Mouse (Mus musculus) cerebellum, adult 9-11 months (tissue): ENCODE data around the gene Olfr655.

ENCODE experiments used
- DNase-seq: peaks from one replicate; pipeline ENCODE4 v3.0.0; 2022

The Olfr655 gene

GRCm38 (mm10) chr7:104601679-104602078, at the start of gene Olfr655:
TSS of gene Olfr655 (minus strand) at chr7:104601779.
- DNase-seq: no peak

- no peak for DNase-seq
Measured at GRCm38 (mm10) chr7:104646841-104647482, 45.4 kb upstream of the Olfr655 start, which contains the start of gene Olfr658. TSS of gene Olfr658 (minus strand) at chr7:104647305.

- no peak for DNase-seq
Measured at GRCm38 (mm10) chr7:104624494-104624893, 22.9 kb upstream of the Olfr655 start, which contains the start of gene Olfr657. TSS of gene Olfr657 (plus strand) at chr7:104624794.

DNA sequence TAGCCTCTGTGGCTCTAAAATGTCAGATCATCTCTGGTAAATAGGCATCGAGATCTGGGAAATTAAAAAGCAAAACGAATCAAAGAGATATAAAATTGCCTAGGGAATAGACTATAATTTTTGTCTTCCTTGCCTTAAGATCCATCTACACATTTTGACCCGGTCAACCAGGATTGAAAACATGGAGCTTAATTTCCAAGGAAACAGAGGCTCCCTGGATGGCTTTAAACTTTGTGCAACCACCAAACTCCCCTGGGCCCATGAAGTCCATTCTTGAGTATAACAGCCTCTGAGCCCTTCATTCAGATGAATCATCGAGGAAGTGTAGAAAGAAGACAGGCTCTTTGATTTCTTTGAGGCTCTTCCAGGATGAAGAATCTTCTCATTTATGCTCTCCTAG, 12.1 kb upstream of the Olfr655 start, which contains the start of gene Olfr656:
Gene Olfr656, plus strand, starts transcription at position 301 of the 400 bp plus-strand sequence.
- DNase-seq: no peak

GRCm38 (mm10) chr7:104604727-104605126, 3.1 kb upstream of the Olfr655 start:
- no peak for DNase-seq

- no peak for DNase-seq
Measured at GRCm38 (mm10) chr7:104603173-104603572, 1.6 kb upstream of the Olfr655 start.

DNA sequence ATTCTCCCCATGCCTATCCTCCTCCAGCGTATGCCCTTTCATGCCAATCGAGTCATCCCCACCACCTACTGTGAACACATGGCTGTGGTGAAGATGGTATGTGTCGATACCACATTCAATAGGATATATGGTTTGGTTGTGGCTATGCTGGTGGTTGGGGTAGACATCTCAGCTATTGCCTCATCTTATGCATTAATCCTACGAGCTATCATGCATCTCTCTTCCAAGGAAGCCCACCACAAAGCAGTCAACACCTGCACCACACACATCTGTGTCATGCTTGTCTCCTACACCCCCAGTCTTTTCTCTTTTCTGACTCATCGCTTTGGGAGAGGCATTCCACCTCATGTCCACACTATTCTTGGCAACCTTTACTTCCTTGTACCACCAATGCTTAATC, 13.3 kb downstream of the Olfr655 start:
- no peak for DNase-seq

- no peak for DNase-seq
Measured at GRCm38 (mm10) chr7:104586725-104587124, 14.9 kb downstream of the Olfr655 start, which contains the start of gene Olfr654. TSS of gene Olfr654 (plus strand) at chr7:104587025.

GRCm38 (mm10) chr7:104581429-104581828, 20.1 kb downstream of the Olfr655 start:
- no peak for DNase-seq

GRCm38 (mm10) chr7:104580846-104581245, 20.7 kb downstream of the Olfr655 start:
- DNase-seq: no peak

DNA sequence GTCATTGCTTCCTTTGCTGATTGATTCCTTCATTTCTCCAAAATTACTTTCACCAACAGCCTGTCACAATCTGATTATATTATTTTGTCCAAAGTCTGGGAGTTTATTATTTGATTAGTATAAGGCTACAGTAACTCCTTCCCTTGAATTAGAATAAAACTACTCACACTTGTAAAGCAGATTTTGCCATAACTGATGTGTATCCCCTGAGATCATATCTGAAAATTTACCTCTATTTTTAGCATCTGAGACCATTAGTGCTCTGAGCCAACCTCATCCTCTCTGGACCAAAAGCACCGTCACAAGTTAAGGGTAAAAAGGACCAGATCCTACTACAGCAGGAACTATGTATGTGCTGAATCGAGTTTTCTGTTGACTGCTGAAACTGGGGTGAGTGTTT, 24.6 kb downstream of the Olfr655 start, which contains the start of gene Olfr653:
Gene Olfr653, plus strand, starts transcription at position 301 of the 400 bp plus-strand sequence.
- no peak for DNase-seq

GRCm38 (mm10) chr7:104560601-104561000, 41.0 kb downstream of the Olfr655 start, which contains the start of gene Olfr652:
TSS of gene Olfr652 (plus strand) at chr7:104560901.
- no peak for DNase-seq

DNA sequence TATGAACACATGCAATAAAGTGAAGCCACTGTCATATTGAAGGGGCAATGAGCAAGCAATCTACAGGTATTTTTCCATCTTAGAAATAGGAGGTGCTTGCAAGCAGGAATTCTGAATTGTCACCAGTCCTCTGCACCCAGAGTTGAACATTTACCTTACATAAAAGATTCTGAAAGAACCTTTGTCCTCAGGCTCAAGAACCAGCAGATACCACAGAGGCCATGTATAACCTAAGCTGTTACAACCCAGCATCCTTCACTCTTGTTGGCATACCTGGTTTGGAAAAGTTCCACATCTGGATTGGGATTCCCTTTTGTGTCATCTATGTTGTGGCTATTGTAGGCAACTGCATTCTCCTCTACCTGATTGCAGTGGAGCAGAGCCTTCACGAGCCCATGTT, 48.9 kb downstream of the Olfr655 start:
- no peak for DNase-seq

GRCm38 (mm10) chr7:104549833-104550232, 51.7 kb downstream of the Olfr655 start, which contains the start of gene Olfr651:
TSS of gene Olfr651 (plus strand) at chr7:104550133.
- DNase-seq: no peak
